Mouse (Mus musculus) heart, postnatal 10 days (tissue): Measurements from ENCODE around the gene Hcls1. TPM values are rescaled to one million over a fixed set of nuclear protein-coding genes. Genes with fewer than 3 reads are reported as not detected.

Experiments
- DNase-seq, 2 experiments: peaks; one replicate each; pipeline ENCODE4 v3.0.0; 2021
- intact Hi-C: fragments of 180-260 bp; cut with DNase I; formaldehyde crosslinking; loops from one replicate; pipeline ENCODE4 v1.15.1; 2025
- total RNA-seq, 2 experiments: library from RNA; stranded (reverse); gene quantifications; 2 replicates each; pipeline ENCODE4 v1.2.3; 2021

Hcls1 gene
- total RNA-seq, 2 experiments from 2014 or later = 9.9 to 10.2 TPM

- intact Hi-C loops = no loop called here
Measured at GRCm38 (mm10) chr16:36929216-36929615, 5.6 kb upstream of the Hcls1 start.

DNA sequence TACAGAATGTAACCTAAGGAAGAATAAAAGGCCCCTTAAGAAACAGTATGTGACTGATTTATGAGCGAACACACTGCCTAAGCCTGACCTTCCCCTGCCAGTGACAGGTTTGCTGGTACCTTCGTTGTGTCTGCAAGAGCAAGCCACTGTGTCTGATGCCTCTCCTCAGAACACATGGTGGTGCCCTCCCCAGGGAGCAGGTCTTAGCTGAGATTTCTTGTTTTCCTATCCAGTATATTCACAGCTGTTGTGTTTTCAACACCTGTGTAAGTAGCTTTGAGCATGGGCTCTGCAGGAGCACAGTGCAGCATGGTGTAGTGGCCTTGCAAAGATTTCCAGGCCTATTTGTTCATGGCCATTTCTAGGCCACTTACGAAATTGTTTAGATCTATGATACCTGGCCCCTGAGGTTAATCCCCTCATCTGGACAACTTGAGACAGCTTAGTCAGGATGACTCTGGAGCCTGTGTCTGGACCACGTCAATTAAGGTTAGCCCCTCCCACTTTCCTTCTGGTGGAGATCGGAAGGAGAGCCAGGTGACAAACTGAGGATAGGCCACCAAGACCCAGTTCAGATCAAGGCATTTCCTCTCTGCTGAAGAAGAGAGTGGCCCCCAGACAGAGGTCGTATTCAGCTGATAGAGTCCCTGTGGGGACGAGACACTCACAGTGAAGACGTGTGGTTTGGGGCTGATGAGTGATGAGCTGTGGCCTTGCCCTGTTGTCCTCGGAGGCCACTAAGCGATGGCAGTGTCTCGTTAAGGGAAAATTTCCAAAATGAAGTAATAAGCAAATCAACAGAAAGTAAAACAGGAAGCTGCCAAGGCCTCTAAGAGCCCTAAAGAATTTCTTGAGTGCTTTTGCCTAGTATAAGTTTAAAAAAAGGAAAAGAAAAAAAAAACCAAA is 4.3 kb upstream of the Hcls1 start:
- no peak for DNase-seq
- intact Hi-C loops = no loop called here

More at GRCm38 (mm10) chr16:36929216-36929615, 5.6 kb upstream of the Hcls1 start:
- DNase-seq = no peak

- no peak for DNase-seq
- intact Hi-C loops = no loop called here
Measured at GRCm38 (mm10) chr16:36931381-36931780, 3.4 kb upstream of the Hcls1 start.

- no peak for DNase-seq
- intact Hi-C loops = loop anchor here (2.0 kb wide), 1 partner anchor 57 kb away; the partner anchor contains the start of genes Eaf2 and Golgb1
Measured at GRCm38 (mm10) chr16:36931976-36932375, 2.8 kb upstream of the Hcls1 start.

- intact Hi-C loops = loop anchor here (2.0 kb wide), 1 partner anchor 58 kb away; the partner anchor contains the start of genes Eaf2 and Golgb1
- no peak for DNase-seq
Measured at GRCm38 (mm10) chr16:36932546-36932945, 2.2 kb upstream of the Hcls1 start.

- intact Hi-C loops = no loop called here
Measured at GRCm38 (mm10) chr16:36934131-36934840, 497 bp upstream of the Hcls1 start.

DNA sequence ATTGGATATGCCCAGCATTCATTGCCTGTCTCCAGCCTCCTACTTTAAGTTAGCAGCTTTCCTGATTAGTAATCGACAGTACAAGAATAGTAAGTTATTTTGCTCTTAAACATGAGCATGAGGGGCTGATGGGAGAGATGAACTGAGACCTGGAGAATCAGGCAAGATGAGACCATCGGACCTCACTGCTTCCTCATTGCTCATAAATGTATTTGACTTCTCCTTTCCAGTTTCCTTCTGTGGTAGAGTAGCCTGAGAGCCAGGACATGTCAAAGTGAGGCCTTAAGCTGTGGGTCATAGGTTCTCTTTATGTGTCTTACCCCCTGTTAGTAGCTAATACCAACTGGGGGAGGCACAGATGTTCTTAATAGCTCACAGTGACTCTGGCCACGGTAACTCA is 1.0 kb downstream of the Hcls1 start:
- DNase-seq = no peak
- intact Hi-C loops = no loop called here

More at GRCm38 (mm10) chr16:36934131-36934840, 497 bp upstream of the Hcls1 start:
- peak; percentile 32 to 49 for DNase-seq

DNA sequence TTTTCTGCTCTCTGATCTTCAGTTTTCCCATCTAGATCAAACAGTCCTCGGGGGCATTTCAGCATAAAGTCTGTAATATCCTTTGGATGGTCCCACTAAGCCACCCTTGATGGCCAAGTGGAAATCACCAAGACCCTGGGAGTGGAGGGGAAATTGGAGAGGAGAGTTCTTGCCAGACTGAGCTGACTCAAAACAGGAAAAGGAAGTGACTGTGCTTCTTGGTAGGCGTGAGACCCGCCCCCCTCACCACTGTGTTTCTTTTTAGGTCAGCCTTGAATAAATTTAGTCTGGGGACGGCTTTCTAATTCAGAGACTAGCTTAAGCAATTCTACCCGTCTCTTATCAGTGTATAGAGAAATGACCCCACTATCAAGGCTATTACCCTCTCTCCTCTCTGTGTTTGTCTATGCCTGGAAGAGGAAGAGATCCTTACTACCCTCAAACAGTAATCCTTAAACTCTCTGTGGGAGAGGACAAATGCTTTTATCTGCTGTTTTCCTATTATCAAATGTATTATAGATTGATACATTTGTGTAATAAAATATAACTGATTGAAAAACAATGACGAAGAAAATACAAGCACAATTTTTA is 6.4 kb downstream of the Hcls1 start:
- intact Hi-C loops = no loop called here
- DNase-seq = peak; percentile 32 to 34

DNA sequence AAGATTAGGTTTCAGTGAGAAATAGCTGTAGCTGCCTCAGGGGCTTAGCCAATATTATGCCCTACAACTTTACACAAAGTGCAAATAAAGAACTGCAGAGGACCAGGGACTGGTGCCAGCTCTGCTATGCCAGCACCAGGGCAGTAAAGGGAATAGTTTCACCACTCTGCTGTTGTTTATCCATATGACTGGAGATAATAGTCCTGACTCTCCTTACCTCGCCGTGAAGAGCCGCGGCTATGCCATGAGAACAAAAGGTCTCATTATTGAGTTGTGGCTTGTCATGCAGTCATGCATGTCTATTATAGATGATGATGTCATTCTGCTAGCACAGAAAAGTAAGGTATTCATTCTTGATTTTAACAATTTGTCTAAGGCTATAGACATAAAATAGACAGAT is 7.1 kb downstream of the Hcls1 start:
- intact Hi-C loops = no loop called here
- DNase-seq = peak in 1 of 2 experiments; percentile 26

- no peak for DNase-seq
- intact Hi-C loops = no loop called here
Measured at GRCm38 (mm10) chr16:36943591-36943990, 8.8 kb downstream of the Hcls1 start.

- peak; percentile 77 to 78 for DNase-seq
- intact Hi-C loops = loop anchor here (2.0 to 5.0 kb wide), 2 partner anchors 42 to 64 kb away; no protein-coding TSS in a partner anchor
Measured at GRCm38 (mm10) chr16:36944895-36945424, 10.2 kb downstream of the Hcls1 start.

DNA sequence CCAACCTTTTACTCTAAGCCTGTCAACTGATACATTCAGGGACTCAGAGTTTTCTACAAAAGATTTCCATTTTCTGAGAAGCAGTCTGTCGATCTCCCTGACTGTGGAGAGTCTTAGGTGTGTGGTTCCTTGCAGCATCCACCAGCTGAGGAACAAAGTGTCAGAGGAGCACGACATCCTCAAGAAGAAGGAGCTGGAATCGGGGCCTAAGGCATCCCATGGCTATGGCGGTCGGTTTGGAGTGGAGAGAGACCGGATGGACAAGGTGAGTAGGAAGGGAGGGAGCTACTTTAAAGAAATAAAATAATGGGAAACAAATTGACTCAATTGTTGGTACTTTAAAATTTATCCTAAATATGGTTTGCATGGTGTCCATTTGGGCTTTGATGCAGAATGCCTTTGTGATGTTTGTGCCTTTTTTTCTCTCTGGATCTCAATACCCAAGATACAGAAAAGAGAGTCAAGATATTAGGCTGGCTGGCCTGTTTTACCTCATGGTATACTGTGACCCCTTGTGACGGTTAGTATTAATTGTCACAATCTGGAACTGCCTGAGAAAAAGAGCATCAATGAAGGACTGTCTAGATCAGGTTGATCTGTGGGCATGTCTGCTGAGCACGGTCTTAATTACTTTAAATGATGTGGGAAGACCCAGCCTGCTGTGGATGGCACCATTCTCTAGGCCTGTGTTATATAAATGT is 11.8 kb downstream of the Hcls1 start:
- no peak for DNase-seq
- intact Hi-C loops = loop anchor here (5.0 kb wide), 1 partner anchor 41 kb away; no protein-coding TSS in a partner anchor

DNA sequence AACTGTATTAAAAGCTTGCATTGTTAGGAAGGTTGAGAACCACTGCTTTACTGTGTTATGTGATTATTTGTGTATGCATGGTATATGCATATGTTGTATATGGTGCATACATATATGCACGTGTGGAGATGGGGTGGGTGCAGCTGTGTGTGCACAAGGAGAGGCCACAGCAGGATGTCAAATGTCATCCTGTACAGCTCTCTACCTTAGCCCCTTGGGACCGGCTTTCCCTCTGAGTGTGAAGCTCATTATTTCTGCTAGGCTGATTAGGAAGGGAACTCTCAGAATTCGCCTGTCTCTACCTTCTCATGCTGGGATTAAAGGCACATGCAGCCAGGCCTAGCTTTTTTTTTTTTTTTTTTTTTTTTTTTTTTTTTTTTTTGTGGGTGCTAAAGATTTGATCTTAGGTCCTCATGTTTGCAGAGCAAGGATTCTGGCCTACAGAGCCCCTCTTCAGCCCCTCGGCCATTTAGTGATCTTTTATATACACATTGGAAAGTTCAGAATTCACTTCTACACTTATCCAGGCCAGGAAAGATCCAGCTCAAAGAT is 12.9 kb downstream of the Hcls1 start:
- DNase-seq = no peak
- intact Hi-C loops = loop anchor here (5.0 kb wide), 1 partner anchor 40 kb away; no protein-coding TSS in a partner anchor

- DNase-seq = no peak
- intact Hi-C loops = loop anchor here (5.0 kb wide), 1 partner anchor 38 kb away; no protein-coding TSS in a partner anchor
Measured at GRCm38 (mm10) chr16:36949614-36950336, 15.0 kb downstream of the Hcls1 start.

- intact Hi-C loops = no loop called here
- no peak for DNase-seq
Measured at GRCm38 (mm10) chr16:36951029-36951428, 16.2 kb downstream of the Hcls1 start.

DNA sequence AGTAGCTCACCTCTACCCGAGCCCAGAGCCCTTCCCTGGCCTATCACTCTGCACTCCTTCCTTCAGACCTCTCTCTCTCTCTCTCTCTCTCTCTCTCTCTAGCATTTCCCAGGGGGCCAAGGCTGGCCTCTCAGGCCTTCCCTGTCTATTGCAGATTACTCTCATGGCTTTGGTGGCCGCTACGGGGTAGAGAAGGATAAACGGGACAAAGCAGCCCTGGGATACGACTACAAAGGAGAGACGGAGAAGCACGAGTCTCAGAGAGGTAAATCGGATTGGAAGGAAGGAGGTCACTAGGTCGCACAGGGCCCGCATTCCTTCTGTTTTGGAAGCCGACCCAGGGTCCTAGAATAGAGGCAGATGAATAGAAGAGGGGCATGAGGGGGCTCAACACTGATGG is 20.3 kb downstream of the Hcls1 start:
- DNase-seq = no peak
- intact Hi-C loops = no loop called here

GRCm38 (mm10) chr16:36963415-36963814 is 28.6 kb downstream of the Hcls1 start:
- DNase-seq = no peak
- intact Hi-C loops = no loop called here

- no peak for DNase-seq
- intact Hi-C loops = no loop called here
Measured at GRCm38 (mm10) chr16:36979127-36979526, 44.3 kb downstream of the Hcls1 start.

- intact Hi-C loops = no loop called here
- DNase-seq = no peak
Measured at GRCm38 (mm10) chr16:36983796-36984195, 49.0 kb downstream of the Hcls1 start.
